Mouse (Mus musculus) cortical plate, adult 2 months (tissue): ENCODE measurements around the gene Fyb.

ENCODE experiments used
- CTCF ChIP-seq: fragments of 200-500 bp; IDR thresholded peaks from 2 replicates; pipeline ENCODE4 v1.5.1; 2011; ENCODE audit warnings: mild to moderate bottlenecking, control low read depth, low read length; ENCODE audit not compliant: insufficient read depth; ENCODE audit errors: extremely low read depth
- POLR2A ChIP-seq: fragments of 200-500 bp; IDR thresholded peaks from 2 replicates; pipeline ENCODE4 v1.6.1; 2011; ENCODE audit warnings: mild to moderate bottlenecking, low read length, control low read depth; ENCODE audit not compliant: insufficient read depth; ENCODE audit errors: extremely low read depth

DNA sequence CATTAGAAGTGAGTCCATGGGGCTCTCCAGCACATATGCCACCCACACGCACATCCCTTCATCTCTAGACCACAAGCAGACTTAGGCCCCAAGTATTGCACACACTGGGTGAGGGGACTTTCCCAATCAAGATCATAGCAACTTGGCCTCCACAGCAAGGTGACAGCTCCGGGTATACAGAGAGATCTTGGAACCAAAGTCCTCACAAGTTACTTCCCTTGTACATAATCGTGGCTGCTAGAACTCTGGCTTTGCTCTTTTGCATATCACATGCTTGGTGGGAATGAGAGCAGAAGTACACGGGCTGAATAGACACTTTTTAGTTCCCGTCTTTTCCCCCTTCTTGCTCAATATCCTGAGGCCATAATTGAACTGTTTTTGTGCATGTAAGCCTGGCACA, 46.4 kb downstream of the Fyb start:
- TF ChIP-seq CTCF (no peak), POLR2A (no peak)
